Mouse (Mus musculus): ENCODE data around the gene Ptprg. TPM values are rescaled to one million over a fixed set of nuclear protein-coding genes. Genes with fewer than 3 reads are reported as not detected.

The Ptprg gene
- total and polyA plus RNA-seq, 3 experiments, result not detected

DNA sequence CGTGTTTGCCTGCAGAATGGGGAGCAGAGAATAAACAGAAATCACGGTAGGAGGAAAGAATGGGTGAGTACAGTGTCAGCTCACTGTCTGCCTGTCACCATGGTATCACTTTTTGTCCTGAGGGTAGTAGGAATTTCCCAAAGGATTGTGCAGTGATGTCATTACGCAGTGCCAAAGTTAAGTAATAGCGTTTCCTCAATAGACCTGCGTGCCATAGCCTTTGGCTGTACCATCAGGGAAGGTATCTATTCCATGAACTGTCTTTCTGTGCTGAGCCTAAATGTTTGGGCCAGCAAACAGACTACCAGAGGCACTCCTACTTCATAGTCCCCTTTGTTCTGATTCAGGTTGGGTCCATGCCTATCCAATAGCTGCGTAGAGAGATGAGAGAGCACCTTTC, 223.2 kb downstream of the Ptprg start:
- DNase-seq (ENCODE audit: low read depth, low spot score), result no peak
- Histone ChIP-seq H3K9me3 (replicated peaks; ENCODE audit: insufficient read depth, low read length) (no peaks in the 10 kb centered on the region), H3K4me1 (ENCODE audit: control insufficient read depth in 1 of 2, insufficient read depth in 2 of 2, low read length in 2 of 2) (no peaks in the 10 kb centered on the region), H3K4me3 (ENCODE audit: control insufficient read depth in 1 of 2, insufficient read depth in 1 of 2, low read depth in 2 of 2, low read length in 2 of 2) (no peak overlapping the region), H3K79me2 (ENCODE audit: control insufficient read depth, insufficient read depth, low read length, poor library complexity) (no peaks in the 10 kb centered on the region), H3K27me3 (ENCODE audit: control insufficient read depth in 1 of 2, insufficient read depth in 2 of 2, low read length in 2 of 2) (no peaks in the 10 kb centered on the region), H3K9ac (ENCODE audit: control insufficient read depth, low read depth, low read length, poor library complexity, severe bottlenecking) (no peak overlapping the region), H3K27ac (ENCODE audit: control insufficient read depth, low read depth, low read length) (no peak overlapping the region), H3K36me3 (ENCODE audit: control insufficient read depth in 1 of 2, insufficient read depth in 2 of 2, low read length in 2 of 2) (no peaks in the 10 kb centered on the region)
- TF ChIP-seq GATA1 (IDR thresholded peaks at IDR 0.05; ENCODE audit: low read depth, low read length) (no peak), TBP (IDR thresholded peaks at IDR 0.05; ENCODE audit: low read depth, low read length) (no peak), RCOR1 (IDR thresholded peaks at IDR 0.05; ENCODE audit: low read depth, low read length) (no peak), NELFE (IDR thresholded peaks at IDR 0.05; ENCODE audit: low read depth, low read length) (no peak), ZC3H11A (IDR thresholded peaks at IDR 0.05; ENCODE audit: low read depth, low read length) (no peak), MEF2A (IDR thresholded peaks at IDR 0.05; ENCODE audit: extremely low read depth, insufficient replicate concordance, low read depth, low read length, poor library complexity, severe bottlenecking) (no peak), TAL1 (IDR thresholded peaks at IDR 0.05; ENCODE audit: low read length) (no peak), MYC (IDR thresholded peaks at IDR 0.05; ENCODE audit: low read depth, low read length) (no peak), BHLHE40 (IDR thresholded peaks at IDR 0.05; ENCODE audit: borderline replicate concordance, low read depth, low read length) (no peak), ZMIZ1 (IDR thresholded peaks at IDR 0.05; ENCODE audit: low read depth, low read length) (no peak), GABPA (IDR thresholded peaks at IDR 0.05; ENCODE audit: low read depth, low read length) (no peak), TCF12 (IDR thresholded peaks at IDR 0.05; ENCODE audit: low read depth, low read length) (no peak), ZKSCAN1 (IDR thresholded peaks at IDR 0.05; ENCODE audit: low read depth, low read length) (no peak), JUND (IDR thresholded peaks at IDR 0.05; ENCODE audit: low read depth, low read length) (no peak), MAZ (IDR thresholded peaks at IDR 0.05; ENCODE audit: low read depth, low read length) (no peak), SMC3 (IDR thresholded peaks at IDR 0.05; ENCODE audit: low read depth, low read length) (no peak), E2F4 (IDR thresholded peaks at IDR 0.05; ENCODE audit: borderline replicate concordance, low read depth, low read length) (no peak)

- Histone ChIP-seq H3K4me1 (ENCODE audit: control insufficient read depth in 1 of 2, insufficient read depth in 2 of 2, low read length in 2 of 2) (no peaks in the 10 kb centered on the region), H3K27ac (ENCODE audit: control insufficient read depth, low read depth, low read length) (no peak overlapping the region), H3K9ac (ENCODE audit: control insufficient read depth, low read depth, low read length, poor library complexity, severe bottlenecking) (no peak overlapping the region), H3K79me2 (ENCODE audit: control insufficient read depth, insufficient read depth, low read length, poor library complexity) (no peaks in the 10 kb centered on the region), H3K9me3 (replicated peaks; ENCODE audit: insufficient read depth, low read length) (no peaks in the 10 kb centered on the region), H3K4me3 (ENCODE audit: control insufficient read depth in 1 of 2, insufficient read depth in 1 of 2, low read depth in 2 of 2, low read length in 2 of 2) (no peak overlapping the region), H3K36me3 (ENCODE audit: control insufficient read depth in 1 of 2, insufficient read depth in 2 of 2, low read length in 2 of 2) (no peaks in the 10 kb centered on the region), H3K27me3 (ENCODE audit: control insufficient read depth in 1 of 2, insufficient read depth in 2 of 2, low read length in 2 of 2) (no peaks in the 10 kb centered on the region)
- no peak for DNase-seq (ENCODE audit: low read depth, low spot score)
- TF ChIP-seq MAFK (IDR thresholded peaks at IDR 0.05; ENCODE audit: borderline replicate concordance, low read depth, low read length) (no peak), GATA1 (IDR thresholded peaks at IDR 0.05; ENCODE audit: low read depth, low read length) (no peak), USF2 (IDR thresholded peaks at IDR 0.05; ENCODE audit: borderline replicate concordance in 1 of 2, insufficient read depth in 1 of 2, low read depth in 1 of 2, low read length in 2 of 2) (no peak), POLR2AphosphoS5 (IDR thresholded peaks at IDR 0.05; ENCODE audit: borderline replicate concordance, low read depth, low read length) (no peak), MYB (IDR thresholded peaks at IDR 0.05; ENCODE audit: low read depth, low read length) (no peak), NRF1 (IDR thresholded peaks at IDR 0.05; ENCODE audit: insufficient read depth, low read depth, low read length, poor library complexity, severe bottlenecking) (no peak), SIN3A (IDR thresholded peaks at IDR 0.05; ENCODE audit: low read length) (no peak), E2F4 (IDR thresholded peaks at IDR 0.05; ENCODE audit: borderline replicate concordance, low read depth, low read length) (no peak), EP300 (IDR thresholded peaks at IDR 0.05; ENCODE audit: low read depth in 1 of 2, low read length in 2 of 2) (no peak), MEF2A (IDR thresholded peaks at IDR 0.05; ENCODE audit: extremely low read depth, insufficient replicate concordance, low read depth, low read length, poor library complexity, severe bottlenecking) (no peak), KAT2A (conservative IDR thresholded peaks at IDR 0.05; ENCODE audit: low read depth, low read length) (no peak), MXI1 (IDR thresholded peaks at IDR 0.05; ENCODE audit: low read depth, low read length) (no peak), RCOR1 (IDR thresholded peaks at IDR 0.05; ENCODE audit: low read depth, low read length) (no peak), ZMIZ1 (IDR thresholded peaks at IDR 0.05; ENCODE audit: low read depth, low read length) (no peak), JUND (IDR thresholded peaks at IDR 0.05; ENCODE audit: low read depth, low read length) (no peak), USF1 (IDR thresholded peaks at IDR 0.05; ENCODE audit: low read depth, low read length) (no peak), UBTF (IDR thresholded peaks at IDR 0.05; ENCODE audit: borderline replicate concordance, insufficient read depth, low read depth, low read length) (no peak)
Measured at GRCm38 (mm10) chr14:11791190-11791589, 237.9 kb downstream of the Ptprg start.
